Mouse (Mus musculus) cerebellum, adult 2 months (tissue): ENCODE results near the gene Wdr76. TPM values are rescaled to one million over a fixed set of nuclear protein-coding genes. Genes with fewer than 3 reads are reported as not detected.

Experiments
- DNase-seq, 2 experiments: peaks; one replicate each; pipeline ENCODE4 v3.0.0; 2021
- H3K27ac ChIP-seq: fragments of 200-500 bp; 2 replicates; pipeline ENCODE4 v1.5.1; 2012; ENCODE audit warnings: low read length, control low read depth, inconsistent platforms; ENCODE audit not compliant: insufficient read depth
- H3K27me3 ChIP-seq: fragments of 200-500 bp; 2 replicates; pipeline ENCODE4 v1.6.1; 2012; ENCODE audit warnings: inconsistent platforms, mild to moderate bottlenecking, low read length, moderate library complexity; ENCODE audit not compliant: control insufficient read depth, insufficient read depth
- H3K4me1 ChIP-seq: fragments of 200-500 bp; 2 replicates; pipeline ENCODE4 v1.6.1; 2011; ENCODE audit warnings: low read length; ENCODE audit not compliant: control insufficient read depth, insufficient read depth
- H3K4me3 ChIP-seq: fragments of 200-500 bp; replicated peaks from 2 replicates; pipeline ENCODE3; 2011; ENCODE audit warnings: mild to moderate bottlenecking, low read depth, low read length, control low read depth; ENCODE audit not compliant: insufficient read depth
- CTCF ChIP-seq: fragments of 200-500 bp; IDR thresholded peaks from 2 replicates; pipeline ENCODE4 v1.5.1; 2011; ENCODE audit warnings: low read depth, mild to moderate bottlenecking, control low read depth, low read length, moderate library complexity, borderline replicate concordance; ENCODE audit not compliant: insufficient read depth
- POLR2A ChIP-seq: fragments of 200-500 bp; IDR thresholded peaks from 2 replicates; pipeline ENCODE4 v1.6.1; 2011; ENCODE audit warnings: low read length, control low read depth, borderline replicate concordance; ENCODE audit not compliant: insufficient read depth
- WGBS: fragments of 180-500 bp; shearing (Covaris S2); methylation state at CpG from one replicate; pipeline ENCODE4 v1.1.7; 2018; 5-methylcytosine and 5-hydroxymethylcytosine counted together
- polyA plus RNA-seq: library from polyadenylated mRNA; depleted of rRNA; stranded (reverse); fragments of >200 nt; gene quantifications from 2 replicates; pipeline ENCODE4 v1.2.3, GENCODE M21; 2012; rRNA removed

Wdr76 gene
- polyA plus RNA-seq, 1 experiment, result 4.9 TPM

GRCm38 (mm10) chr2:121574066-121574630, 67.6 kb downstream of the Wdr76 start:
- Histone ChIP-seq H3K4me3 (no peak overlapping the region), H3K27ac (no peak overlapping the region), H3K4me1 (no peaks in the 10 kb centered on the region), H3K27me3 (no peaks in the 10 kb centered on the region)
- 49% methylated on average over 9 of the region's 9 CpGs for WGBS
- TF ChIP-seq POLR2A (no peak), CTCF (no peak)
- no peak for DNase-seq

DNA sequence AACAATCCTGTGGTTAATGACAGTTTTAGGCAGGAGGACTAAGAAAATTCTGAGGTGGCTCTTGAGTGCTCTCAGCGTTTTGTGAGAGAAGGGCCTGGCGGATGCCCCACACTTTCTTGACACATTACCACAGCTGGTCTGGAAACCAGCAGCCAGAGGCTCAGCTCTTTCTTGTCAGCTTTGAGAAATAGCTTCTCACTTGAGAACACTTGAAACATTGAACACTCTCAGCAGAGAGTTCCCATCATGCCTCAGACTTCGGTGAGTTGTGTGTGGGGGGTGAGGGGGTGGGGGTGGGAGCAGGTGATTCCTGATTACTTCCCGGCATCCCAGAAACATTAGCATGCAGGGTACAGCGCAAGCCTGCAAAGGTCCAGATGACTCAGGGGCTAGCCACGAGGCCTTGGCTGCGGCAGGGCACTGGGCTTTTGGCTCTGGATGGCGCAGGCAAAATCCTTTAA, 69.2 kb downstream of the Wdr76 start:
- DNase-seq, result no peak
- 70% methylated on average over 8 of the region's 8 CpGs for WGBS
- Histone ChIP-seq H3K27me3 (no peaks in the 10 kb centered on the region), H3K4me1 (no peaks in the 10 kb centered on the region), H3K27ac (no peak overlapping the region), H3K4me3 (no peak overlapping the region)
- TF ChIP-seq CTCF (no peak), POLR2A (no peak)

GRCm38 (mm10) chr2:121582809-121583376, 76.4 kb downstream of the Wdr76 start:
- Histone ChIP-seq H3K27ac (no peak overlapping the region), H3K27me3 (no peaks in the 10 kb centered on the region), H3K4me3 (no peak overlapping the region), H3K4me1 (peaks cover 9% of the 10 kb centered on the region)
- TF ChIP-seq CTCF (no peak), POLR2A (no peak)
- peak; percentile 50 to 71 for DNase-seq
- WGBS, result 11% methylated on average over 13 of the region's 13 CpGs

GRCm38 (mm10) chr2:121583468-121584116, 77.1 kb downstream of the Wdr76 start:
- Histone ChIP-seq H3K4me1 (peaks cover 16% of the 10 kb centered on the region), H3K4me3 (no peak overlapping the region), H3K27me3 (no peaks in the 10 kb centered on the region), H3K27ac (0 out of 2 replicates have a peak overlapping the region, but pooled peaks have one; percentile 6)
- TF ChIP-seq POLR2A (no peak), CTCF (no peak)
- peak; percentile 52 to 68 for DNase-seq
- WGBS, result 13% methylated on average over 13 of the region's 13 CpGs

DNA sequence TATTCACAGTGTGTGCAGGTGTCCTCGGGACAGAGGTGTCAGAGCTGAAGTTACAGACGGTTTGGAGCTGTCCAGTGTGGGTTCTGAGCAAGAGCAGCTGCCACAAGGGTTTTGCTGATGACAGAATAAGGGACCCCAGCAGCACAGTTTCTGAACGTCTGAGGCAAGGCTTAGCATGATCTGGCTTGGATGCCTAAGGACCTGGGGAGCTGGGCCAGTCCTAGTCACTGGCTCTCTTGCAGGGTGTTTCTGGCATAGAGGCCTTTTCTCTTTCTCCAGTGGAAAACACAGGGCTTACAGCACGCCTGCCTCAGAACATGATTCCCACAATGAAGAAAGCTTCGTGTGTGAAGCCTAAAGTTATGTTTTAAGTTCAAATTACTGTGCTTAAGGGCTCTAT, 78.2 kb downstream of the Wdr76 start:
- H3K27me3 ChIP-seq, result no peaks in the 10 kb centered on the region
- DNase-seq, result no peak
- no peak overlapping the region for H3K4me3 ChIP-seq
- TF ChIP-seq POLR2A, result no peak
- TF ChIP-seq CTCF, result no peak
- H3K4me1 ChIP-seq, result peaks cover 22% of the 10 kb centered on the region
- no peak overlapping the region for H3K27ac ChIP-seq
- 86% methylated on average over 5 of the region's 5 CpGs for WGBS

- WGBS, result 24% methylated on average over 12 of the region's 12 CpGs
- H3K27me3 ChIP-seq, result no peaks in the 10 kb centered on the region
- peak; percentile 72 to 82 for DNase-seq
- no peak overlapping the region for H3K4me3 ChIP-seq
- H3K27ac ChIP-seq, result 0 out of 2 replicates have a peak overlapping the region, but pooled peaks have one; percentile 36
- TF ChIP-seq POLR2A, result no peak
- TF ChIP-seq CTCF, result no peak
- H3K4me1 ChIP-seq, result peaks cover 22% of the 10 kb centered on the region
These were observed 81.2 kb downstream of the Wdr76 start for GRCm38 (mm10) chr2:121587523-121588308.

DNA sequence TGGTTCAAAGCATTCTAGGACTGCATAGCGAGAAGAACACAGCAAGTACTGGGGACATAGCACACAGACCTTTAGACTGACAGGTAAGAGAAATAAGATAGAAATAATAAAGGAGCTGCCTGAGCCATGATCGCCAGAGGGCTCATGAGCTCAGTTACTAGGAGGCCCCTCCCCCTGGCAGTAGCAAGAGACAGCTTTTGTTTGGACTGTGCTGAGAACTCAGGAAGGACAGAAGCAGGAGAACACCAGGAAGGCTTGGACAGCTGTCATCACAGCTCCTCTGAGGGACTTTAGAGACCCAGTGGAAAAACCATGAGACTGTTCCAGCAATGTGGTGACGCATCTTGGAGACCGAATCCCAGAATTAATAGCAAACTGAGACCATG, 81.8 kb downstream of the Wdr76 start:
- Histone ChIP-seq H3K4me3 (no peak overlapping the region), H3K4me1 (peaks cover 22% of the 10 kb centered on the region), H3K27ac (0 out of 2 replicates have a peak overlapping the region, but pooled peaks have one; percentile 36), H3K27me3 (no peaks in the 10 kb centered on the region)
- DNase-seq, result no peak
- WGBS, result 23% methylated on average over 4 of the region's 4 CpGs
- TF ChIP-seq CTCF (no peak), POLR2A (no peak)

GRCm38 (mm10) chr2:121594131-121594530, 87.6 kb downstream of the Wdr76 start:
- H3K27ac ChIP-seq, result no peak overlapping the region
- no peak overlapping the region for H3K4me3 ChIP-seq
- H3K4me1 ChIP-seq, result peaks cover 15% of the 10 kb centered on the region; the same call in 1 of the 2 replicates
- no peak for TF ChIP-seq POLR2A
- TF ChIP-seq CTCF, result no peak
- no peaks in the 10 kb centered on the region for H3K27me3 ChIP-seq
- no peak for DNase-seq
- 81% methylated on average over 3 of the region's 3 CpGs for WGBS

Other genes starting within 250 kb of the Wdr76 start
- 57.9 and 59.4 TPM in 2 replicates for gene Trp53bp1, start 235.3 kb upstream of the Wdr76 start, polyA plus RNA-seq
- 223 and 254 TPM in 2 replicates for gene Map1a, start 217.1 kb upstream of the Wdr76 start, polyA plus RNA-seq
- 160 and 183 TPM in 2 replicates for gene Ppip5k1, start 151.3 kb upstream of the Wdr76 start, polyA plus RNA-seq
- gene Ckmt1, start 149.0 kb upstream of the Wdr76 start, polyA plus RNA-seq, result 504 and 518 TPM in 2 replicates
- 0.62 and 0.81 TPM in 2 replicates for gene Strc, start 119.6 kb upstream of the Wdr76 start, polyA plus RNA-seq
- 96.5 and 99.1 TPM in 2 replicates for gene Pdia3, start 92.9 kb upstream of the Wdr76 start, polyA plus RNA-seq
- gene Catsper2, start 92.9 kb upstream of the Wdr76 start, polyA plus RNA-seq, result 7.1 and 7.4 TPM in 2 replicates
- gene Ell3, start 62.4 kb upstream of the Wdr76 start, polyA plus RNA-seq, result 0.08 TPM in 1 of 2 replicates, not detected in the other
- 282 and 303 TPM in 2 replicates for gene Serf2, start 57.5 kb upstream of the Wdr76 start, polyA plus RNA-seq
- 24.7 and 27.5 TPM in 2 replicates for gene Hypk, start 53.4 kb upstream of the Wdr76 start, polyA plus RNA-seq
- 0.46 and 0.57 TPM in 2 replicates for gene Serinc4, start 49.9 kb upstream of the Wdr76 start, polyA plus RNA-seq
- gene Mfap1b, start 32.7 kb upstream of the Wdr76 start, polyA plus RNA-seq, result 29.0 and 29.7 TPM in 2 replicates
- 19.5 and 19.7 TPM in 2 replicates for gene Mfap1a, start 58 bp upstream of the Wdr76 start, polyA plus RNA-seq